In genomic region chr1:92791070-92791831, GRCm38 (mm10) we compare ENCODE assay signal across 9 mouse cellular contexts. TPM values are rescaled to one million over a fixed set of nuclear protein-coding genes. Genes with fewer than 3 reads are reported as not detected.
DNase-seq lines count a peak whose midpoint lies in the region; ATAC-seq lines count a peak whose summit lies in the region.
"Had no signal": no experiment of that assay in that cellular context is flagged by ENCODE, and none has a peak within 500 bp of the region (broad histone marks: within the 10 kb centered on the region; RNA-seq: fewer than 3 reads in every experiment).

No protein-coding gene starts in this region.

- H3K36me3 ChIP-seq in neural tube, embryonic 11.5 days (ENCODE audit: control insufficient read depth, insufficient read depth, low read length): no peaks in the 10 kb centered on the region
- H3K36me3 ChIP-seq: G1E had no signal

- no peak overlapping the region for H3K4me3 ChIP-seq in neural tube, embryonic 11.5 days (ENCODE audit: low read depth, low read length)

- peak overlapping the region; percentile 38 for H3K9ac ChIP-seq in neural tube, embryonic 11.5 days (ENCODE audit: low read length)

- peak overlapping the region; percentile 4 for H3K4me2 ChIP-seq in neural tube, embryonic 11.5 days (ENCODE audit: low read depth)

- peak; percentile 43 for DNase-seq in kidney, postnatal 10 days
- no peak for DNase-seq in kidney, adult 9 months
- DNase-seq in heart, adult 8-10 months (ENCODE audit: low spot score): peak; percentile 37
- peak; percentile 50 to 66 for DNase-seq in kidney, postnatal 4 days
- DNase-seq in neural tube, embryonic 11.5 days (ENCODE audit: low spot score): peak; percentile 66
- DNase-seq in thymus, postnatal 0 days (ENCODE audit: low spot score): no peak
- DNase-seq in ovary, adult 18-20 months (ENCODE audit: low spot score): no peak
- no peak for DNase-seq in adrenal gland, postnatal 4 days (ENCODE audit: low spot score in 2 of 2)

- H3K9me3 ChIP-seq in neural tube, embryonic 11.5 days (ENCODE audit: control insufficient read depth, low read length): no peaks in the 10 kb centered on the region
- H3K9me3 ChIP-seq: G1E had no signal

- no peaks in the 10 kb centered on the region for H3K27me3 ChIP-seq in neural tube, embryonic 11.5 days (ENCODE audit: control insufficient read depth, insufficient read depth, low read length)

- peak; percentile 58; the same call in 1 of the 2 replicates for ATAC-seq in neural tube, embryonic 11.5 days (ENCODE audit: insufficient read depth, low FRiP score, low TSS enrichment)

- peaks cover 5% of the 10 kb centered on the region; the same call in 1 of the 2 replicates for H3K4me1 ChIP-seq in neural tube, embryonic 11.5 days (ENCODE audit: control insufficient read depth, insufficient read depth, low read length)

- no peak overlapping the region for H3K27ac ChIP-seq in neural tube, embryonic 11.5 days (ENCODE audit: low read depth, low read length)

- 9% methylated on average over 10 of the region's 10 CpGs for WGBS in neural tube, embryonic 11.5 days

RNA-seq across cellular contexts. Expression of gene Gpc1, which starts 40.2 kb away (rescaled TPM):
- 100 to 1,000 TPM; 481 to 555 (median 528) TPM for total RNA-seq in heart, adult 8-10 months (2022)
- 49.5 and 52.5 TPM in 2 replicates for polyA plus RNA-seq in neural tube, embryonic 11.5 days (2014; fragmentation: Nextera tagmentation; extraction: Ambion mirVana)
- polyA plus RNA-seq in thymus, postnatal 0 days (2015; fragmentation: Nextera tagmentation; extraction: Ambion mirVana): 24.3 and 25.9 TPM in 2 replicates
- total RNA-seq in adrenal gland, postnatal 4 days (2021): 10 to 100 TPM; 71.4 to 73.2 TPM
- polyA plus RNA-seq: G1E had no signal

Comparison
In these comparisons a context has a peak if more than half of its experiments do, and no peak if none do; other contexts are left out.
1. DNase-seq: peak in kidney, postnatal 10 days (single experiment), heart, adult 8-10 months (single experiment), kidney, postnatal 4 days (2 of 2) and neural tube, embryonic 11.5 days (single experiment); none in kidney, adult 9 months (single experiment), thymus, postnatal 0 days (single experiment), ovary, adult 18-20 months (single experiment) and adrenal gland, postnatal 4 days (0 of 2).
2. RNA of gene Gpc1, which starts 40.2 kb away (total RNA-seq): 481 to 555 TPM in heart, adult 8-10 months; 71.4 to 73.2 TPM in adrenal gland, postnatal 4 days; every median in the first group is over 4 times any median in the second.